Mouse (Mus musculus): ENCODE results near the gene Rps26. TPM values are rescaled to one million over a fixed set of nuclear protein-coding genes. Genes with fewer than 3 reads are reported as not detected.
"Not testable (repeated sequence)": the region's sequence is repeated elsewhere in the genome, so short reads cannot be mapped to it uniquely, and the experiment has no call there.

Rps26 gene
- polyA plus RNA-seq, 1 experiment = 798 TPM

GRCm38 (mm10) chr10:128627398-128628317 is 1.1 kb upstream of the Rps26 start:
- 71% methylated on average over 10 of the region's 10 CpGs for WGBS
- Histone ChIP-seq H3K27ac (ENCODE audit: insufficient read depth, low read depth, low read length) (no peak overlapping the region), H3K4me1 (ENCODE audit: control insufficient read depth, insufficient read depth, low read length) (peaks cover 8% of the 10 kb centered on the region; the same call in 1 of the 2 replicates), H3K4me3 (ENCODE audit: insufficient read depth, low read depth, low read length) (no peak overlapping the region), H3K27me3 (replicated peaks; ENCODE audit: control insufficient read depth, insufficient read depth, low read length) (no peaks in the 10 kb centered on the region), H3K36me3 (ENCODE audit: control insufficient read depth, insufficient read depth, low read length) (peaks cover 8% of the 10 kb centered on the region; the same call in 1 of the 2 replicates)
- DNase-seq = no peak
- TF ChIP-seq CTCF (conservative IDR thresholded peaks at IDR 0.05; ENCODE audit: insufficient read depth, insufficient read length, low read depth, low read length) = no peak
- TF ChIP-seq POLR2A (IDR thresholded peaks at IDR 0.05; ENCODE audit: low read depth, low read length) = no peak

DNA sequence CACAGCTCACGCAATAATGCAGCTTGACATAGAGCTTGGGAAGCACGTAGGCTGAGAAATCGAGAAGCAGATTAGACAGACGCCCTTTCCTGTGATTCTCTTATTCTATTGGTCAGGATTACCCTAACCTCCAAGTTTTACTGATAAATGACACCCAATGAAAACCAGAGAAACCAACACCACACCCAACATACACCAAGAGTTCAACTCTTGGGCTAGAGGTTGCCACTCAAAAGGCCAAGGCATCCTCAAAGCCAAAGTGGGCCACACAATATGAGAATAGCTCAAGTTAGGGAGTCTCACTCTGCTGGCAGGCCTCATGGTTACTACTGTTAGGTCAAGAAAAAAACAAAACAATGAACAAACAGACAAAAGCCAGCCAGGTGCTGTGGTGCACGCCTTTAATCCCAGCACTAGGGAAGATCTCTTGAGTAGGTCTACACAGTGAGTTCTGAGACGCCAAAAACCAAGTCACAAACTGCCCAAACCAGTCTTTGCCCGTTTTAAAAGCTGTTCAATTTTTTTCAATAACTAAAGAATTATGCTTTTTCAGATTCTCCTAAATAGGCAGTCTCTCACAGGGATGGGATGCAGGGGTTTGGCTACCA is 1.2 kb downstream of the Rps26 start:
- 39% methylated on average over 7 of the region's 7 CpGs for WGBS
- H3K4me3 ChIP-seq (ENCODE audit: insufficient read depth, low read depth, low read length) = peak overlapping the region; percentile 84
- no peak overlapping the region for H3K27ac ChIP-seq (ENCODE audit: insufficient read depth, low read depth, low read length)
- peaks cover 8% of the 10 kb centered on the region; the same call in 1 of the 2 replicates for H3K36me3 ChIP-seq (ENCODE audit: control insufficient read depth, insufficient read depth, low read length)
- DNase-seq = no peak
- H3K4me1 ChIP-seq (ENCODE audit: control insufficient read depth, insufficient read depth, low read length) = peaks cover 8% of the 10 kb centered on the region; the same call in 1 of the 2 replicates
- no peaks in the 10 kb centered on the region for H3K27me3 ChIP-seq (replicated peaks; ENCODE audit: control insufficient read depth, insufficient read depth, low read length)
- TF ChIP-seq CTCF (conservative IDR thresholded peaks at IDR 0.05; ENCODE audit: insufficient read depth, insufficient read length, low read depth, low read length) (no peak), POLR2A (IDR thresholded peaks at IDR 0.05; ENCODE audit: low read depth, low read length) (no peak)

DNA sequence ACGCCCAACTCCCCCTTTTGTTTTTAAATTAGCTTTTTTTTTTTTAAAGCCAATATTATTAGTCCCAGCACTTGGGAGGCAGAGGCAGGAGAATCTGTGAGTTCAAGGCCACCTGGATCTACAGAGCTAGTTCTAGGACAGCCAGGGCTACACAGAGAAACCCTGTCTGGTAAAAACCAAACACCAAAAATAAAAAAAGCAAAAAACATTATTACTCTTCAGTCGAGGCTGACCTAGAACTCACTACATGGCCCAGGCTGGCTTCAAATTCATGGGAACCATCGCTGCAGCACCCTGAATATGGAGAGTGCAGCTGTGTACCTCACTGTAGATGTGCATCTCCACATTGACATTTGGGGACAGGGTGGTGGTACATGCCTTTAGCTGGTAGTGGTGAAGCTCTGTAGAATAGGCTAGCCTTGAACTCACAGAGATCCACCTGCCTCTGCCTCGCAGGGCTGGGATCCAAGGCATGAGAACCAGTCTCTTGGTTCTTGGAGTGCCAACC is 3.4 kb downstream of the Rps26 start:
- not testable (repeated sequence) for DNase-seq; H3K36me3 ChIP-seq (ENCODE audit: control insufficient read depth, insufficient read depth, low read length)
- WGBS = 90% methylated on average over 4 of the region's 4 CpGs

GRCm38 (mm10) chr10:128622702-128623101 is 3.8 kb downstream of the Rps26 start:
- TF ChIP-seq CTCF (conservative IDR thresholded peaks at IDR 0.05; ENCODE audit: insufficient read depth, insufficient read length, low read depth, low read length) (no peak), POLR2A (IDR thresholded peaks at IDR 0.05; ENCODE audit: low read depth, low read length) (no peak)
- Histone ChIP-seq H3K4me1 (ENCODE audit: control insufficient read depth, insufficient read depth, low read length) (peaks cover 8% of the 10 kb centered on the region; the same call in 1 of the 2 replicates), H3K27ac (ENCODE audit: insufficient read depth, low read depth, low read length) (no peak overlapping the region), H3K27me3 (replicated peaks; ENCODE audit: control insufficient read depth, insufficient read depth, low read length) (no peaks in the 10 kb centered on the region), H3K4me3 (ENCODE audit: insufficient read depth, low read depth, low read length) (no peak overlapping the region), H3K36me3 (ENCODE audit: control insufficient read depth, insufficient read depth, low read length) (peaks cover 8% of the 10 kb centered on the region; the same call in 1 of the 2 replicates)
- DNase-seq = no peak
- WGBS = 97% methylated on average over 4 of the region's 4 CpGs

More for the DNA sequence above, 3.4 kb downstream of the Rps26 start:
- H3K4me3 ChIP-seq (ENCODE audit: insufficient read depth, low read depth, low read length); H3K27ac ChIP-seq (ENCODE audit: insufficient read depth, low read depth, low read length); H3K27me3 ChIP-seq (replicated peaks; ENCODE audit: control insufficient read depth, insufficient read depth, low read length); H3K4me1 ChIP-seq (ENCODE audit: control insufficient read depth, insufficient read depth, low read length): not testable (repeated sequence)

DNA sequence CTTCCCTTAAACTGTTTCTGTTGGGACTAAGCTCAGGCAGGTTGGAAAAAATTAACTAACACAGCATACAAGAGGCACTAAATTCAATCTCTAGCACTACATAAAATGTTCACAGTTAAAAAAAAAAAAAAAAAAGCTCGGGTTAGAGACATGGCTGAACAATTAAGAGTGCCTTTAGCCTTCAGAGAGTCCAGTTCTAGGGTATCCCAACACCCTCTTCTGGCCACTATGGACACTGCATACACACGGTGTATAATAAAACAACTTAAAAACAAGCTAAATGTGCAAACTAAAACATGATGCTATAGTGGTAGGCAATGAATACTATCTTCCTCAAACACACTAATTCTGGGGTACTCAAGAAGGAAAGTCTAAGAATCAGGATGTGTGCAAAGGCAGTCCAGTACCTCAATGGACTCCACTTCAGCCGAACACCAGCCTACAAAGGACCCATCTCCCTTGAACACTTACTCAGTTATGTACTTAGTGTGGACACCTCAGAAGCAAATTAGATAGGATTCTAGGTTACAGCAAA is 4.5 kb downstream of the Rps26 start:
- Histone ChIP-seq H3K4me3 (ENCODE audit: insufficient read depth, low read depth, low read length) (no peak overlapping the region), H3K27ac (ENCODE audit: insufficient read depth, low read depth, low read length) (no peak overlapping the region), H3K36me3 (ENCODE audit: control insufficient read depth, insufficient read depth, low read length) (peaks cover 8% of the 10 kb centered on the region; the same call in 1 of the 2 replicates), H3K4me1 (ENCODE audit: control insufficient read depth, insufficient read depth, low read length) (peaks cover 8% of the 10 kb centered on the region; the same call in 1 of the 2 replicates), H3K27me3 (replicated peaks; ENCODE audit: control insufficient read depth, insufficient read depth, low read length) (no peaks in the 10 kb centered on the region)
- no peak for TF ChIP-seq CTCF (conservative IDR thresholded peaks at IDR 0.05; ENCODE audit: insufficient read depth, insufficient read length, low read depth, low read length)
- TF ChIP-seq POLR2A (IDR thresholded peaks at IDR 0.05; ENCODE audit: low read depth, low read length) = no peak
- 65% methylated on average over 3 of the region's 3 CpGs for WGBS
- DNase-seq = no peak

GRCm38 (mm10) chr10:128620241-128620640 is 6.3 kb downstream of the Rps26 start:
- Histone ChIP-seq H3K4me3 (ENCODE audit: insufficient read depth, low read depth, low read length) (no peak overlapping the region), H3K36me3 (ENCODE audit: control insufficient read depth, insufficient read depth, low read length) (peaks cover 8% of the 10 kb centered on the region; the same call in 1 of the 2 replicates), H3K4me1 (ENCODE audit: control insufficient read depth, insufficient read depth, low read length) (peaks cover 3% of the 10 kb centered on the region; the same call in 1 of the 2 replicates), H3K27ac (ENCODE audit: insufficient read depth, low read depth, low read length) (no peak overlapping the region), H3K27me3 (replicated peaks; ENCODE audit: control insufficient read depth, insufficient read depth, low read length) (no peaks in the 10 kb centered on the region)
- DNase-seq = no peak
- no peak for TF ChIP-seq CTCF (conservative IDR thresholded peaks at IDR 0.05; ENCODE audit: insufficient read depth, insufficient read length, low read depth, low read length)
- no peak for TF ChIP-seq POLR2A (IDR thresholded peaks at IDR 0.05; ENCODE audit: low read depth, low read length)

DNA sequence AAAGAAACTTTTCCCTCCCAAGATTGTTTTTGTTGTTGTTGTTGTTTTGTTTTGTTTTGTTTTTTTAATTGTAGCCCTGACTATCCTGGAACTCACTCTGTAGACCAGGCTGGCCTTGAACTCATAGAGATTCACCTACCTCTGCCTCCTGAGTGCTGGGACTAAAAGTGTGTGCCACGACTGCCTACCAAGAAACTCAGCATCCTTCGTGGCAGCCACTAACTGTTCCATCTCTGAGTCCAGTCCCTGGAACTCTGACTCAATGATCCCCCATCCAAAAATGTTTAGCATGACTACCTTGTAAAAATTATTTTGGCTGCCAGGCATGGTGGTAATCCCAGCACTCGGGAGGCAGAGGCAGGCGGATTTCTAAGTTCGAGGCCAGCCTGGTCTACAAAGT is 7.4 kb downstream of the Rps26 start:
- not testable (repeated sequence) for H3K4me1 ChIP-seq (ENCODE audit: control insufficient read depth, insufficient read depth, low read length); H3K27ac ChIP-seq (ENCODE audit: insufficient read depth, low read depth, low read length); H3K4me3 ChIP-seq (ENCODE audit: insufficient read depth, low read depth, low read length); H3K27me3 ChIP-seq (replicated peaks; ENCODE audit: control insufficient read depth, insufficient read depth, low read length); DNase-seq; H3K36me3 ChIP-seq (ENCODE audit: control insufficient read depth, insufficient read depth, low read length)
- 94% methylated on average over 5 of the region's 5 CpGs for WGBS
